24 mouse cellular contexts compared by ENCODE assay signal in the genomic region with DNA sequence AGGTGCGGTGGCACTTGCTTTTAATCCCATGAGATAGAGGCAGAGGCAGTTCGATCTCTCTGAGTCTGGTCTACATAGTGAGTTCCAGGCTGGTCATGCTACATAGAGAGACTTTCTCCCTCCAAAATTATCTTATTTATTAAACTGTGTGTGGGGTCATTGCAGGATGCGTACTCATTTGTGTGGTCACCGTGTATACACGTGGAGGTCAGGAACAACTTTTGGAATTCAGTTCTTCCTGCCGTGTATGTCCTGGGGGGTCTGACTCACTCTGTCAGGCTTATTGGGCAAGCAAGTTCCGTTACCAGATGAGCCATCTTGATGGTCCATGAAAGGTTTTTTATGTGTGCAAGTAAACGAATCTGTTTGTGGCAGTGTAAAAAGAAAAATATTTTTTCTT.
"Had no signal": no experiment of that assay in that cellular context is flagged by ENCODE, and none has a peak within 500 bp of the region (broad histone marks: within the 10 kb centered on the region; RNA-seq: fewer than 3 reads in every experiment).

No protein-coding gene starts in this region.

- H3K9me3 ChIP-seq: limb, embryonic 12.5 days; limb, embryonic 15.5 days; neural tube, embryonic 15.5 days had no signal

- H3K4me3 ChIP-seq: layer of hippocampus, adult 2 months; left cerebral cortex, adult 2 months; limb, embryonic 12.5 days; limb, embryonic 15.5 days; midbrain, embryonic 13.5 days; neural tube, embryonic 12.5 days; neural tube, embryonic 15.5 days had no signal

- ATAC-seq: liver, postnatal 0 days; lung, postnatal 0 days; midbrain, embryonic 13.5 days had no signal

- H3K9ac ChIP-seq: limb, embryonic 12.5 days; limb, embryonic 15.5 days; liver, embryonic 14.5 days; liver, postnatal 0 days; lung, embryonic 14.5 days; midbrain, embryonic 13.5 days; neural tube, embryonic 12.5 days; neural tube, embryonic 15.5 days had no signal

- DNase-seq: kidney, adult 18-20 months; kidney, postnatal 25 days; layer of hippocampus, adult 9-11 months; layer of hippocampus, postnatal 36 days; left cerebral cortex, postnatal 4 days; liver, postnatal 0 days; lung, embryonic 14.5 days; right cerebral cortex, adult 18-20 months; right cerebral cortex, postnatal 14 days; right cerebral cortex, postnatal 4 days; thymus, postnatal 25 days had no signal

- H3K27me3 ChIP-seq: limb, embryonic 12.5 days; limb, embryonic 15.5 days; midbrain, embryonic 13.5 days; neural tube, embryonic 12.5 days; neural tube, embryonic 15.5 days had no signal

- H3K36me3 ChIP-seq: neural tube, embryonic 15.5 days had no signal

- H3K4me2 ChIP-seq: limb, embryonic 12.5 days; limb, embryonic 15.5 days; liver, embryonic 11.5 days; lung, embryonic 14.5 days; midbrain, embryonic 13.5 days; neural tube, embryonic 12.5 days; neural tube, embryonic 15.5 days had no signal

- H3K27ac ChIP-seq: kidney, postnatal 0 days; layer of hippocampus, adult 2 months; left cerebral cortex, adult 2 months; limb, embryonic 12.5 days; limb, embryonic 15.5 days; liver, embryonic 14.5 days; macrophage; midbrain, embryonic 13.5 days; neural tube, embryonic 12.5 days; neural tube, embryonic 15.5 days; stomach, postnatal 0 days had no signal
